Mouse (Mus musculus): ENCODE measurements around the gene Ccnjl. TPM values are rescaled to one million over a fixed set of nuclear protein-coding genes. Genes with fewer than 3 reads are reported as not detected.

Ccnjl gene
- total RNA-seq, 2 experiments from 2014 or later = not detected

DNA sequence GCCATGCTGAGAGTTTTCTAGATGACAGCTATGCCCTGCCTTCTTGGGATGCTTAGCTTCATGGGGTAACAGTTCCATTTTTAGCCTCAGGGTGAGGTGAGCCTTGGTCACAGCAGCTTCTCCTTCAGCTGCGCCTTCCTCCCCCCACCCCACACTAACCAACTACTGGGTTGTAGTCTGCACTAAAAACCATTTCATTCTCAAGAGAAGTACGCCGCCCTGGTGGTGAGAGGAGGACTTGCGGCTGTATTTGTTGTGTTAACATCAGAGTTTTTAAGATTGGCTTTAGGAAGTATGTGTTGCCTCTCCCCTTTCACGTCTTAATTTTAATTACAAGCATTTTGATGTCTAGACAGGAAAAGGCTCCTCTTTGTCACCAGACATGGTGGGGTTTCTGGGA, 39.7 kb downstream of the Ccnjl start:
- peak; percentile 19 for DNase-seq (ENCODE audit: low spot score)

DNA sequence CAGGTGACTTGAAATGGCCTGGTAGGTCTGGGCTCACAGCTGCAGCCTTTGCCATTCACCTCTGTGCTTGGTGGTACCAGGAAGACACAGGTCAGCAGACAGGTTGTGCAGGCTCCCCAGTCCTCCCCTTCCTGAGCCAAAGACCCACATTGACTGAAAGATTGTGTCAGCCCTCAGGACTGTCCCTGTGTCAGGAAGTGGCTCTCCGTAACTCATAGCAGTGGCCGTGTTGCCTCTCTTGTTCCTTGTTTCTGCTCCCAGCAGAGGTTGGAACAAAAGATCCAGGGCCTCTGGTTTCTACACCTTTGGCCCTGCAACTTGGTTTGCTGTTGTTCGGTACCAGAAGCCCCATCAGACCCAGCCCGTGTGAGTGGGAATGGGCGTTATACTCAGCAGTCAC, 40.6 kb downstream of the Ccnjl start:
- no peak for DNase-seq (ENCODE audit: low spot score)

DNA sequence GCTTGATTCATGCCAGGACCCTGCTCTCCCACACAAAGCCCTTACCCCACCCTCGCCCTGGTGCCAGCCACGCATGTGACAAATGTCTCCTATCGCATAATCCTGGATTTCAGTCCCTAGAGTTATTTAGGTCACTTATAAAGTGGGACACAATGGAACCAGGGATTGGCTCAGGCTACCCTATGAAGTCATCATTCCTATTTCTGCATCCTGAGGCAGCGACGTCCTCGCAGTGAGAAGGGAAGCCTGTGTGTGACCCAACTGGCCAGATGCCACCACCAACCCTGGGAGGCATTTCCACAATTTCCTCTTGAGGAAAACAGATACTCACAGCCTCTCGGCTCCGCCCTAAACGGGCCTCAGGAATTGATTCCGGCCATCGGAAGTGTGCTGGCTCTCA, 41.0 kb downstream of the Ccnjl start:
- DNase-seq (ENCODE audit: low spot score) = peak; percentile 68

- DNase-seq (ENCODE audit: low spot score) = no peak
Observed at GRCm38 (mm10) chr11:43575061-43575375, 46.4 kb downstream of the Ccnjl start.

DNA sequence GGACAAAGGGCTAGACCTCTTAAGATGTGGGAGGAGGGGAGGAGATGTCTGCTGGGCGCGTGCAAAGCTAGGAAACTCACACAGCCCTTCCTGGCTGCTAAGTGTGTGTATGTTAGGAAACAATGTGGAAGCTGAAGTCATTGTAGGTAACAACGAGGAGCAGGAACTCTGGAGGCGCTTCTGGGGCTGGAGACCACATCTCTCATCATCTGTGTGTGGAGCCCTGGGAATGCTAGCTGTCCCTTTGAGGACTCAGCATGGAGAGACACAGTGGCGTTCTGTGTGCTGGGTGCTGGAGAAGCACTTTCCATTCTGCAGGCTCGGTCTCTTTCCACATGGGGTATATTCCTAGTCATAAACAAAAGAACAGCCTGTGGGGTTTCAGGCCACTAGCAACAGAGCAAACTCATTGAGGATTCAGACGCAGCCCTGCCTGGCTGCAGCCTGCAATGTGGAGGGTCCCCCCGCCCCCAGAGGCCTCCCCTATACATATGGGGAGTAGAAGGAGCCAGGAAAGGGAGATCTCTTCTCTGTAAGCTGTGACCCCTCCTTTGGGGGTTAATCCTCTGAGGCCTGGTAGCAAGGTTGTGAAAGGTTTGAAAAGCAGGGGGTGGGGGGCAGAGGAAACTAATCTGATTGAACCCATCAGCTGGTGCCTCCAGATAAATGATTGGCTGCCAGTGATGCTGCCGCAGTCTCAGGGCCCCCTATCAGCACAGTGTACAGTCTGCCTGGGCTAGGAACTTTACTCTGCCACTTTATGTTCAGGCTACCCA, 47.0 kb downstream of the Ccnjl start:
- no peak for DNase-seq (ENCODE audit: low spot score)

DNA sequence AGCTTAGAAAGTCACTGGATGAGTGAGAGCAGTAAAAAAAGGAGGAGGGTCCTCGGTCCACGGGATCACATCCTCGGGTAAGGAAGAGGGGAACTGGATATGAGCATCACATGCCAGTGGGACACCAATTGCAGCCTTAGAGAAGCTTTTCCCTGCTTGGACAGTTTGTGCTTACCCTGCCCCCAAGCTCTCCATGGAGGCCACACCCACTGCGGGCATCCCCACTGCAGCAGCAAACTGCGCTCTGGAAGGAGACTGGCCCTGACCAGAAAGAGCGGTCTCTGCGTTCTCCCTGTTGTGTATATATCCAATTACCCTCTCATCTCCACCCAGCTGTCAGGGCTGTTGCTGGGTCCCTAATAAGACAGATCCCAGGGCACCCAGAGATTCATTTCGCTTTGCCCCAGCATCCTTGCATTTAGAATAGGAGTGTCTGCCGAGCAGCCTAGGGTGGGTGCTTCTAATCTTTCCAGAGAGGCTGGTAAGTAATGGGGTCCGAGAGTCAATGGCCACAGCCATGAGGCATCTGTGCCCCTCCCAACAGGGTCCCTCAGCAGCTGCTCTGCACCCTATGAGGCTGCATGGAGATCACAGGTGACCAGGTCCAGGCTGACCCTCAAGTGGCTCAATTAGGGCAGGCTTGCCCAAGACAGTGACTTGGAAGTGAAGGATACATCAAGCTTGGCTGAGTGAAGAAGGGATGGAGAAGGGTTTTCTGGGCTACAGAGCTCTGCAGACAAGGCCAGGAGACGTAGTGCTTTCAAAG, 49.3 kb downstream of the Ccnjl start:
- DNase-seq (ENCODE audit: low spot score) = no peak

DNA sequence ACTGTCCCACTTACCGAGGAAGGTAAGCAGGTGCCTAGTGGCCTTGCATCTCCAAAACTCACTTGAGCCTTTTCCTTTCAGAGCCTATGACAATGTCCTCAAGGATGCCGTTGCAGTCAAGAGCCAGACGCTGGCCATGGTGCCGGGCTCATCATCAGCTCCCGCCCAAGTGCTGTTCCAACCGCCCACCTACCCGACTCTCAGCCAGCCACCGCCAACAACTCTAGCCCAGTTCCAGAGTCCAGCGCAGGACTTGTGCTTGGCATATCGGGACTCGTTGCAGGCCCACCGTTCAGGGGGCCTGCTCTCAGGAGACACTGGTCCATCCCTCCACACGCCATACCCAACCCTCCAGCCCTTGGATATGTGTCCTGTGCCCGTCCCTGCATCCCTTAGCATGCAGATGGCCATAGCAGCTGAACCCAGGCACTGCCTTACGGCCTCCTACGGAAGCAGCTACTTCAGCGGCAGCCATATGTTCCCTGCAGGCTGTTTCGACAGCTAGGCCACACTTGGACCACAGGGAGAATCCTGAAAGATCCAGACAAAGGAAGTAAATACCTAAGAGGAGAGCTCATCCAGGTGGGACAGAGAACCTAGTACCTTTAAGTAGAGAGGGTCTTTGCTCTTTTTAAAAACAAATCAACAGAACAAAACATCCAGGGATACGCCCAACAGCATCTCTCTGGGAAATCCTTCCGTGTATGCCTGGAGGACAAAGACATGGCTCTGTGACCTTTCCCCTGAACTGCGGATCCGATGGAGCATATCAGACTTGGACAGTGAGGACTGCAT, 56.8 kb downstream of the Ccnjl start:
- DNase-seq (ENCODE audit: low spot score) = no peak

- peak; percentile 54 for DNase-seq (ENCODE audit: low spot score)
Observed at GRCm38 (mm10) chr11:43586324-43587090, 57.9 kb downstream of the Ccnjl start, which contains the start of gene 4933415A04Rik. Gene 4933415A04Rik, plus strand, starts transcription at chr11:43587040.

GRCm38 (mm10) chr11:43589530-43590072, 61.0 kb downstream of the Ccnjl start:
- DNase-seq (ENCODE audit: low spot score) = no peak

DNA sequence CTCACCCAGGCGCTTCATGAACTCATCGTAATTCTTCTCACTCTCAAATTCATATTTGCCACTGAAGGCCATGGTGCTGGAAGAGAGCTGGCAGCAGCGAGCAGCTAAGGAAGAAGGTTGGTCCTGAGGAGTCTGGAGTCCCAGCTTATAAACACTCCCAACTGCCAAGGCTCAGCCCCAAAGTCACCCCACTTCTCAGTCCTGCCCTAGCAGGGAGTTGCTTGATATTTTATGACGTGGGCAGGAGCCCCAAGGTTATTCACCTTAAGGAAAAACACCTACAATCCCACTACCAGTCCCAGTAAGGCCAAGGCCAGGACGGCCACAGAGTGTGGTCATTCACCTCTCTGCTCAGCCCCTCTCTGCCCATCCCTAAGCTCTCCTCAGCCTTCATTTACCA, 72.9 kb downstream of the Ccnjl start, which contains the start of gene Fabp6:
TSS of gene Fabp6 (minus strand) at position 101 of the 400 bp plus-strand sequence.
- no peak for DNase-seq (ENCODE audit: low spot score)

- DNase-seq (ENCODE audit: low spot score) = no peak
Observed at GRCm38 (mm10) chr11:43604207-43604606, 75.6 kb downstream of the Ccnjl start.

GRCm38 (mm10) chr11:43604891-43605290, 76.3 kb downstream of the Ccnjl start:
- DNase-seq (ENCODE audit: low spot score) = no peak

DNA sequence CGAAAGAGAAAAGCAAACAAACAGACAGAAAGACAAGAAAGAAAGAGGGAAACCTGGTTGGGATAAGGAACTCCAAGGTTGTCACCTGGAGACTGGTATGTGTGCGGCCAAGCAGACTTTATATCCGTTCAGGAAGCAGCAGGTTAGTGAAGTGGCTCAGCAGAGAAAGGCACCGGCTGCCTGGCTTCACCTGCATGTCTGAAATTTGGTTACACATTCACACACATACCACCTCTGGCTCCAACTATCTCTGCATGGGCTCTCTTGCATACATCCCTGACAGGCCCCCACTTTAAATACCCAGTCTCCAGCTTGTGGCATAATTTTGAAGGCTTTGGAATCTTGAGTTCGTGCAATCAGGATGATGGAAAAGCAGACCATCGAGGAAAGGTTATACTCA, 77.3 kb downstream of the Ccnjl start:
- DNase-seq (ENCODE audit: low spot score) = no peak

- no peak for DNase-seq (ENCODE audit: low spot score)
Observed at GRCm38 (mm10) chr11:43608440-43608839, 79.9 kb downstream of the Ccnjl start.

DNA sequence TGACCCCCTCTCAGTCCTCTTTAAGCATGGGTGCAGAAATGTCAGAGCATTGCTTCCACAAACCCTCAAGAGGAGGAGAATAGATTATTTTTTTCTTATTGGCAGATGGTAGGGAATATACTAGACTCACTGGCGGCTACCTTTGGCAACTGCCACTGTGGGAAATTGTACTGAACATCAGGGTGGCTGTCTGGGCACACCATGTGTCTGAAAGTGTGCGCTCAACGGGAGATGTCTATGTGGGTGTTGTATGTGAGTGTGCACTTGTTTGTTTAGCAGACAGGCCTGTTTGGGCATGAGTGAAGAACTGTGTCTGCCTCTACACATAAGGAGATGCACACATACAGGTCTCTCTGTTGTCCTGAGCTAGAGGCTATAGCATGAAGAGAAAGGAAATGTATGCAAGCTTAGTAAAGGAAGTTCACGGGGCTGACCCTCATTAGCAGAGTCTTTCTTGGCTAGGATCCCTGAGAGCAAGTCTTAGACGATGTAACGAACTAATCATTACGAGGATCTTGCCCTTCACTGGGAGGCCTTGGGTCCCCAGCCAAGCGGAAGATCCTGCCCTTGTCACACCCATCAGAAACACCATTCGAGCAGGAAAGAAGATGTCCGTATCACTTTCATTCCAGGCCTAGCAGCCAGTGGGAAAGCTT, 81.5 kb downstream of the Ccnjl start:
- no peak for DNase-seq (ENCODE audit: low spot score)

- no peak for DNase-seq (ENCODE audit: low spot score)
Observed at GRCm38 (mm10) chr11:43610662-43611033, 82.1 kb downstream of the Ccnjl start.

- DNase-seq (ENCODE audit: low spot score) = peak; percentile 62
Observed at GRCm38 (mm10) chr11:43612834-43613488, 84.4 kb downstream of the Ccnjl start.

GRCm38 (mm10) chr11:43617924-43618323, 89.3 kb downstream of the Ccnjl start:
- peak; percentile 9 for DNase-seq (ENCODE audit: low spot score)

DNA sequence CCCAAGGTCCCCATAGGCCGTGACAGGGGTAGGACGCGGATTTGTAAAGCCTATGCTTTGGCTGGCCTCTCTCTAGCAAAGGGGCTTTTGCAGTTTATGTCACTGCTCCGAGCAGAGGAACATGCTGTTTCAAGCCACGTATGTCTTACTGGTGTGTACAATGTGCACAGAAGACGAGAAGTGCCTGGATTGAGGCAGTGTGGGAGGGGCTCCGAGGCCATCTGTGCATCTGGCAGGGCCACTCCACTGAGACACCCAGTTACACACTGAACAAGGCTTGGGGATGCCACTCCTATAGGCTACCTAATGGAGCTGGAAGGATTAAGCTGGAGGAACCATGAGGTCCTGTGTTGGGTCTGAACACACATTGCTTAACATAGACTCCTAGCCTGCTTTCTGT, 89.8 kb downstream of the Ccnjl start:
- no peak for DNase-seq (ENCODE audit: low spot score)

DNA sequence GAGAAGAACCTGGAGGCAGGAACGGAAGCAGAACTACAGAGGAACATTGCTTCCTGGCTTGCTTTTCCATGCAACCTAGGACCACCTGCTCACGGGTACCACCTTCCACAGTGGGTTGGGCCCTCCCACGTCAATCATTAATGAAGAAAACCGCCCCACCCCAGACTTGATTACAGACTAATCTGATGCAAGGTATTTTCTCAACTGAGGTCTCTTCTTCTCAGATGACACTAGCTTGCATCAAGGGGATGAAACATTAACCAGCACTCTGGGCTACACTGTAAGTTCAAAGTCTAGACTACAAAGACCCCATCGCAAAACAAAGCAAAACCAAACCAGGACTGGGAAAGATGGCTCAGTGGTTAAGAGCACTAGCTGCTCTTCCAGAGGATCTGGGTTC, 93.2 kb downstream of the Ccnjl start:
- no peak for DNase-seq (ENCODE audit: low spot score)

Data from gastrocnemius, adult 18-20 months (tissue).